Mouse (Mus musculus) fibroblast of lung, adult 2 months (primary cell): ENCODE data around the gene Suox.
"Not testable (repeated sequence)": the region's sequence is repeated elsewhere in the genome, so short reads cannot be mapped to it uniquely, and the experiment has no call there.

Experiments
- DNase-seq: peaks from one replicate; pipeline ENCODE4 v3.0.0-alpha.2; 2011; ENCODE audit warnings: low read depth

Gene Suox

DNA sequence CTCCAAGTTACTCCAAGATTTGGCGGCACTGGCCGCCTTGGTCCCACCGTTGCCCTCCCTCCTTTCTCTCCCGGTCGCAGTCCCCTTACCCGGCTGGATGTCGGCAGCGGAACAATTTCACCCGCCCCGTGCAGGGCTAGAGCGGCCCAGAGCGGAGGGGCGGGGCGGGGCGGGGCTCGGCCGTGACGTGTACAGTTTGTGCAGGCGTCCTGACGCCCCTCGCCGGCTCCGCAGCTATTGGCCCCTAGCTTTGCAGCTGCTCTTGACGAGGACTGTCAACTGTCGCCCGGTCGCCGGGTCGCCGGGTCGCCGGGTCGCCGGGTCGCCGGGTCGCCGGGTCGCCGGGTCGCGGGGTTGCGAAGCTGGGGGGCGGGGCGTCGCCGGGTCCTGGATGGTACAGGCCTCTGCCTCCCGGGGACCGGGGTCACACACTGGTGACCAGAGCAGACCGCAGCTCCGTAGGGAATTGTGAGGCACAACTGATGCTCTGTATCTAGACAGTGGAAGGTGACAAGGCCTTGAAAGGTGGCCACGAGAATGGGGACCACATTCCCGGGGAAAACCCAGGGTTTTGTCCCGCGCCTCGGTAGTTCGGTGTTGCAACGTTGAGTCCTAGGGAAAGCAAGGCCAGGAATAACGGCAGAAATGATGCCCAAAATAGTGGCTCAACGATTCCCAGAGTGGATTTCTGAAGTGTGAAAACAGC lies at the start of gene Suox:
Gene Suox (minus strand): TSS at position 311 of the 706 bp plus-strand sequence.
- DNase-seq: no peak

DNA sequence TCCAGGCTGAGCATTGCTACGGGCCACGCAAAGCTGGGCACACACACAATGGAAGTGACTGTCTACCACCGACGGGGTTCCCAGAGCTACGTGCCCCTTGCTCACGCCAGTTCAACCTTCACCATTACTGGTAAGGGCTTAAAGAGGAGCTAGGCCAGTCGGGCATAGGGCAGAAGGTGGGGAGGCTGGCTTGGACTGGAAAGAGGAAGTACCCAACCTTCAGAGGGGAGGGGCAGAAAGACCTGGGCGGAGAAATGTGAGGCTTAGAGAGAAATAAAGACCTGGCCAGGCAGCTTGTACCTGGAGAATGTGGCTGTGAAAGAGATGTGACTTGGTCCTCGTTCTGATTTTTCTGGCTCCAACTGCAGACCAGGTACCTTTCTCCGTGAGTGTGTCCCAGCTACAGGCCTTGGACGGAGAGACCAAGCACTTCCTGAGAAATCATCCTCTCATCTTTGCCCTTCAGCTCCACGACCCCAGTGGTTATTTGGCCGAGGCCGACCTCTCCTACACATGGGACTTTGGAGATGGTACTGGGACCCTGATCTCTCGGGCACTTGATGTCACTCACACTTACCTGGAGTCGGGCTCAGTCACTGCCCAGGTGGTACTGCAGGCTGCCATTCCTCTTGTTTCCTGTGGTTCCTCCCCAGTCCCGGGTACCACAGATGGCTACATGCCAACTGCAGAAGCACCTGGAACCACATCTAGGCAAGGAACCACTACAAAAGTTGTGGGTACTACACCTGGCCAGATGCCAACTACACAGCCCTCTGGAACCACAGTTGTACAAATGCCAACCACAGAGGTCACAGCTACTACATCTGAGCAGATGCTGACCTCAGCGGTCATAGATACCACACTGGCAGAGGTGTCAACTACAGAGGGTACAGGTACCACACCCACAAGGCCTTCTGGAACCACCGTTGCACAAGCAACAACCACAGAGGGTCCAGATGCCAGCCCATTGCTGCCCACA lies 42.0 kb upstream of the Suox start:
- no peak for DNase-seq

DNA sequence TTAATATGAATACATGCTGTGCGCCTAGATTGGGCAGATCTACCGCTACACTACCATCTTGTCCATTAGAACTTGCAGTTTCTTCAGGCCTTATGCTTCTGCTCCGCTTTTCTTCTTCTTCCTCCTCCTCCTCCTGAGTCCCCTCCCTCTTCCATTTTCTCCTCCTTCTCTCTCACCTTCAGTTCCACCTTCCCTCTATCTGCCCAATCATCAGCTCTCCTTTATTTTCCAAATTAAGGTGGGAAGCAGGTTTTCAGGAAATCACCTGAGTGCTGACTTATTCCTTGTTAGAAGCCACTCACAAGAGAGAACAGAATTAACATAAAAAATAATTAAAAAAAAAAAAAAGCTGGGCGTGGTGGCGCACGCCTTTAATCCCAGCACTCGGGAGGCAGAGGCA lies 37.4 kb upstream of the Suox start:
- not testable (repeated sequence) for DNase-seq

DNA sequence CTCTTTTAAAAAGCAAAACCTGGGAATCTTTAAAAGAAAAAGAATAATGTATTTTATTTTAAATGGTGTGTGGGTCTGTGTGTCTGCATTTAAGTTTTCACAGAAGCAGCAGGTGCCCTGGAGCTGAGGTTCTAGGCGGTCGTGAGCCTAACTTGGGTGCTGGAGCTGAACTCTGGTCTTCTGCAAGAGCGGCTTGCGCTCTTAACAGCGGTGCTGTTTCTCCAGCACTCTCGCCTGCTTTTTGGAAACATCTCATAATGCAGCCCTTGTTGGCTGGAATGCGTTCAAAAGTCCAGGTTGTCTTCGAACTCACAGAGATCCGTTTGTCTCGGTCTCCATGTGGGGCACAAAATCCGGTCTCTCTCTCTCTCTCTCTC lies 31.4 kb upstream of the Suox start:
- no peak for DNase-seq

DNA sequence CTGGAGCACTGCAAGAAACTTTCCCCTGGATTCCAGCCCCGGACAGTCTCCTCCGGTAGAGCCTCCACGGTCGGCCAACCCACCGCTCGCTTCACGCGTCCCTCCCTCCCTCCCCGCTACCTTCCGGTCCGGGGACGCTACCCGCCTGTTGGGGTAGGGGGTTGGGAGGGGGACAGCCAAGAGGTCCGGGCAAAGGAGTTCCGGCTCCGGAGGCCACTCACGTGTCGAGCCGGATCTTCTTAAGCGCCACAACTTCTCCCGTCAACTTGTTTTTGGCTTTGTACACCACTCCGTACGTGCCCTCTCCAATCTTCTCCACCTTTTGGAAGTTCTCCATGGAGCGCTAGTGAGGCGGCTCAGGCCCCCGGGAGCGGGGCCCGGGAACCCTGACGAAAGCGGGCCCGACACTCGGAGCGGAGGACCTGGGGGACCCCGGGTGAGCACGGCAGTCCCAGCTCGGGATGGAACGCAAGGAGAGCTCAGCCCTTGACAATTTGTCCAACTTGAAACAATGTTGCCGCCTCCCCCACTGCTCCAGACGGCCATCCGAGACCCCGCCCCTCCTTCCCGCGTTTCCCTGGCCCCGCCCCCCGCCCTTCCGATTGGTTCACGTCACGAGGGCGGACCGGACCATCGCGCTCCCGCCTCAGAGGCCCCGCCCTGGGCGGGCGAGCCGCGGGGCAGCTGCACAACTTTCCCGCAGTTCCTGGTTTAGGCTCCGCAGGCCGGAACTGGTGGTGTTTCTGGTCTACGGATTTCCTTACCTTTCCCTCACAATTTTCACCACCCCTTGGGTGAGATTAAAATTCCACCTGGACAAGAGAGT lies 30.8 kb upstream of the Suox start, which contains the start of gene Cdk2:
Gene Cdk2 (minus strand): TSS at position 541 of the 826 bp plus-strand sequence.
- peak; percentile 71 for DNase-seq

DNA sequence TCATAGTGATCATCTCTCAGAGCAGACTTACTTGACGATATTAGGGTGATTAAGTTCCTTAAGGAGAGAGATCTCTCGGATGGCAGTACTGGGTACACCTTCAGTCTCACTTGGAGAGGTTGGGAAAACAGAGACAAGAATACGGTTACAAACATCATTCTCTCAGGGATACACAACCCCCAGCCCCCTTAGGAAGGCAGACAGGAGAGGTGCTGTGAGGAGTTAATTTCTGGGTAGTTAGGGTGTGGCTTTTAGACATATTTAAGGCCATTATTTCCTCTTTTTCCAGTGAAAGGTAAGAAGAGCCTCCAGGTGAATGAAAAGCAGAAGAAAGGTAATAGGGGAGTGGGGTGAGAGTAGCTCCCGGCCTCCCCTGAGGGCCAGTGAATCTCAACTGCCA lies 30.0 kb upstream of the Suox start, which contains the start of gene Pmel:
Gene Pmel (plus strand): TSS at position 301 of the 400 bp plus-strand sequence.
- DNase-seq: no peak

DNA sequence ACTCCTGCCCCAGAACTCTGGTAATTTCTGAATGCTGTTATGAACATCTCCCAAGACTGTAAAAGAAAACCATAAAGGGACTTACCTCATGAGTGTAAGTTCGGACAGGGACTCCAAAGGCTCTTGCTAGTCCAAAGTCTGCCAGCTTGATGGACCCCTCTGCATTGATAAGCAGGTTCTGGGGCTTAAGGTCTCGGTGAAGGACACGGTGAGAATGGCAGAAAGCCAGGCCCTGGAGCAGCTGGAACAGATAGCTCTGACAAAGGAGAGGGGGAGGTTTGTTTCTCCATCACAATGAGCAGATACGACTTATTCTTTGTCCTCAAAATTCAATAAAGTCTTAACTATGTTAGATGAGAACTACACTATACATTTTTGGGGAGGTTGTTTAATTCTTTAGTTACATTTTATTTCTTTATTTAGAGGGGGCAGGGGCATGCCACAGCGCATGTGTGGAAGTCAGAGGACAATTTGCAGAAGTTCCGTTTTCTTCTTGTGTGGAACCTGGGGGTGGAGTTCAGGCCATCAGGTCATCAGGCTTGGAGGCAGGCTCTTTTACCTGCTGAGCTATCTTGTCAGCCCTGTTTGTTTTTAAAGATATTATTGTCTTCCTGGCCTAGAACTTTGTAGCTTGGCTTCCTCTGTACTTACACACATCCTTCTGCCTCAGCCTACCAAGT lies 28.6 kb upstream of the Suox start:
- DNase-seq: no peak

DNA sequence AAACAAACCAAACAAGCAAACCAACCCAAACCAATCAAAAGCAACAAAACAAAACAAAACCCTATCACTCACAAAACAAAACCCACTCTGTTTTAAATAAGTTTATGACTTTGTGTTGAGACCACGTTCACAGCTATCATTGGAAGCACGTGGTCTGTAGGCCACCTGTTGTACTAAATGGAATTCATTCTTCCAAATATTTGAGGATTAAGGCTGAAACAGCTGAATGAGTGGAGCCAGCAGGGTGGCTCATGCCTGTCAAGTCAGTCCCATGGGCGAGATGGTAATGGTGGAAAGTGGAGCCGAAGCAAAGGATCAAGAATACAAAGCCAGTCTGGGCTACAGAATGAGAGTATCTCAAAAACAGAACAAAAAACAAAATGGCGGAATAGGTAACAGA lies 26.8 kb upstream of the Suox start:
- DNase-seq: no peak

DNA sequence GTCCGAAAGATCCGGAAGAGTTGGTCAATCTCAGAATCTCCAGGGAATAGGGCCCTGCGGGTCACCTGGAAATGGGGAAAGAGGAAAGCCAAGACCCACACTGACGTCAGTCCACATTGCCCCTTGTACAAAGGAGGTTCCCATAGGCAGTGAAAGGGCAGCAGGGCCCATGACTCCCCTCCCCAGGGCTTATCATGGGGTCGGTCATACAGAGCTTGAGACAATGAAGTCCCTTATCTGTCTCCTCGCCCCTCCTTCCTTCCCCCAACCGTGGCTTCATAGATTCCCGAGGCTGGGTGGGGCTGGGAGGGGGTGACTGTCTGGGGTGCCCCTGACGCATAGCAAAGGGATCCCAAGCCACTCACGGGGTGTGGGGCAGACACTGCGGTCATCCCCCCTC lies 25.7 kb upstream of the Suox start:
- DNase-seq: no peak

DNA sequence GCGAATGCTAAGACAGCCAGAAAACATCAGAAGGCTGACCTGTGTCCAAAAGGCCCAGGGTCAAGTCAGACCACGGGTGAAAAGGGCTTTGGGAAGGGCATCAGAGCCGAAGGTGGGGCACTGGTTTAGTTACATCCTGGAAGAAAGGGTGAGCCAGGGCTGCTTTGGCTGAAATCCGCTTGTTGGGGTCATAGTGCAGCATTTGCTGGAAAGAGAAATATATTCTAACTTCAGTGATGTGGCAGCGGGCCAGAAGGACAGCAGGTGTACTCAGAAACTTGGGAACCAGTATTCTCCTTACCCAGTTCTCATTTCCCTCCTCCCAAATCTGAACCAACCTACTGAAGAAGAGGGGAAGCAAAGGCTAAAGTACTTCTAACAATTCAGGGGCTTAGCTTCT lies 25.1 kb upstream of the Suox start:
- DNase-seq: no peak

DNA sequence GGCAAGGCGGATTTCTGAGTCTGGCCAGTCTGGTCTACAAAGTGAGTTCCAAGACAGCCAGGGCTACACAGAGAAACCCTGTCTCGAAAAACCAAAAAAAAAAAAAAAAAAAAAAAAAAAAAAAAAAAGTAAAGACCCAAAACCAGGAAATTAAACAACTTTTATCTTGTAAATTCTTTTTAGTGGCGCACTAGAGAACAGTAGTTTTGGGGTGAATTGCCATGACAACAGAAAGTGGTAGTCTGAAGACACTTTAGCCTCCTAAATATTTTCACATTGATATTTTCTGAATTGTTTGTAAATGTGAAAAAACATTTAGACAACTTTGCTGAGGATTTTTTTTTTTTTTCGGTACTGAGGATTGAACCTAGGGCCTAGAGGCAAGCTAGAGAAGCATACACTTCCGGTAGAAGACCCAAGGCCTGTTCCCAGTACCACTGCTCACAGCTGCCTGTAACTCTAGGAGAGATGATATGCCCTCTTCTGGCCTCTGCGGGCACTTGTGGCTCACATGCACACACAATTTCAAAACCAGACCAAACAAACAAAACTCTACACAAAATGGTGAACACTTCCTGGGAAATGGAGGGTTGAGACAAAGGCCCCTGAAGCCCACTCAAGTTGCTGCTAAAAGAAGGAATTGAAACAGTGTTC lies 23.3 kb upstream of the Suox start:
- no peak for DNase-seq

DNA sequence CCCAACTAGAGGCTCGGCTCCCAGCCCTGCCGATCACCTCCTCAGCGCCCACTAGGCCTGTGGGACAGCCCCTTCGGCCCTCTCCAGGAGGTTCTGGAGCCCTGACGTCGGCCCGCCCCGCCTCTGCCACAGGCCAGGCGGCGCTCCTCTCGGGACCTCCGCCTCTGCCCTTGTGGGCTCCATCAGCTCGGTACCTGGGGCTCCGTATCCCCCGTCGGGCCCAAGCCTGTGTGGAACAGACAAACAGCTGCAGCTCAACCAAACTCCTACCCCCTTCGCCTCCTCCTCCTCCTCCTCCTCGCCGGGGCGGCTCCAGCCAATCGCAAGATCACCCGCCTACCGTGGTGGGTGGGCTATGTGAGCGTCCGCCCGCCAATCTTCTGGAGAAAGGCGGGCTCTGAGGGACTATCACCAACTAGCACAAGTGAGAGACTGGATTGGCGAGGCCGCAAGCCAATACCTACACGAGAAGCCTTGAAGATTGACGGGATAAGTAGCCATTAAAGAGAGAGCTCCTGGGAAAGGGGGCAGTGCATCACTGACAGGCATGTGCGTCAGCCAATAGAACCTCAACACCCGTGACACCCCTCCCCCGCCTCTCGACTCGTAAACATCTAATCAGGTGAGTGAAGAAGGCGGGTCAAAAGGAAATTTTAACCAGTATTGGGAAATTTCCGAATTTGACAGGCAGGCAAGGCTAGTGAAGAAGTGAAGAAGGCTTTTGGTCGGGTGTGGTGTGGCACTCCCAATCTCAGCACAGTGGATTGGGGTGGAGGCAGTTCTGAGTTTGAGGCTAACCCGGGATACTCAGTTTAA lies 22.3 kb upstream of the Suox start, which contains the start of gene Rab5b:
Gene Rab5b (minus strand): TSS at position 273 of the 816 bp plus-strand sequence.
- DNase-seq: peak; percentile 100

DNA sequence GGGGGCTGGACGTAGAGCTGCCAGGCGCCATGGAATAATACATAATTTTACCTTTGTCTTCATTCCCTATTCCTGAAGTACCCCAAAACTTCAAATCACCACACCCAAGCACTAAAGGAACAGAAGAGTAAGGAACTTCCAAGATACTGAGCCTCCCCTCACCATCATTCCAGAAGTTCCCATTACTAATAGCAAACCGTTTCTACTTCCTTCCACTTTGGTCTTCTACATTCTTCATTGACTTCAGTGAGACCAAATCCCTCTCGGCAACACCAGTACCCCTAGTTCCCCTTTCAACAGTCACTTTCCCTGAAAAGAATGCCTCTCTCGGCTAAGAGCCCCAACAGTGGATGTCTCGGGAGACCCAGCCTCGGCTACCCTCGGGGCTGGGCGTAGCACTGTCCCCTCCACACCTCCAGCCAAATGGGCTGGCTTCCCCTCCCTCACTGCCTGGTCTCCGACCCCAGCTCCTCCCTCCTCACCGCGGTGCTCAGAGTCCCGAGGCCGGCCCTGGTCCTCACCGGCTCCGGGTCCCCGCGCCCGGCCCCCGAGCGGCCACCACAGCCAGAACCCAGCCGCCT lies 21.6 kb upstream of the Suox start:
- peak; percentile 5 for DNase-seq

DNA sequence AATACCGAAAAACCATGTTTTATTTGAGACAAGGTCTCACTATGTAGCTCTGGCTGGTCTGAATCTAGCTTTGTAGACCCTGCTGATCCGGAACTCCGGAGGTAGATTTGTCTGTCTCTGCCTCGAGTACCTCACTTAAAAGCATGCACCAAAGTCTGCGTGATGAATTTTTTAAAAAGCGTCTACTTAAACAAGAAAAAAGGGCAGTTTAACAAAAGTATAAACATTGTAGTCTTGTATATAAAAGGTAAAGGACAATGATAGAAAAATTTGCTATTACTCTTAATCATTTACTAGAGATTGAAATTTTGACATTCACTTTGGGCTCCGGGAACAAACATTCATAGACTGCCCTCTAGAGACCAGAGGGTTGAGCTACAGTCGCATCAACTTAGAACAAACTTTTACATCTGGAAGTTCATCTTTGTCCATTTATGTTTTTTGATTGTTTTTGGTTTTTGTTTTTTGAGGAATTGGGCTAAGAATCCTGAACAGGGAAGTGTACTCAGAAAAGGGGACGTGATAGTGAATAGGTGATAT lies 666 bp upstream of the Suox start:
- DNase-seq: no peak

DNA sequence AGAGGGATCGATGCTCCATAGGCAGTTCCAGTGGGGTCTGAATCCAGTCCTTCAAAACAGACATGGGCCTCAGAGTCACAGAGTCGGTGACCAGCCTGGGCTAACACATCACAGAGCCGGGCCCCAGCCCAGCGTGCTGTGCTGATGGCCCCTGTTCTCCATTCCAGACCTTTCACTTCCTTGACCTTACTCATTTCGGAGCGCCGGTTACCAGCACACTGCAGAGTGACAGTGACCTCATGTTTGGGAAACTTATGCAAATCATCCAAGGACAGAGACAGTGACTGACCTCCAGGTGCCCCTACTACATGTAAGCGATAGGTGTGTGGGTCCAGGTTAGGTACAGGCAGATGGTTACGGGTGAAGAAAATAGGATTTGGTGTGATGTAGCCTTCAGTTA lies 2.7 kb downstream of the Suox start:
- no peak for DNase-seq

DNA sequence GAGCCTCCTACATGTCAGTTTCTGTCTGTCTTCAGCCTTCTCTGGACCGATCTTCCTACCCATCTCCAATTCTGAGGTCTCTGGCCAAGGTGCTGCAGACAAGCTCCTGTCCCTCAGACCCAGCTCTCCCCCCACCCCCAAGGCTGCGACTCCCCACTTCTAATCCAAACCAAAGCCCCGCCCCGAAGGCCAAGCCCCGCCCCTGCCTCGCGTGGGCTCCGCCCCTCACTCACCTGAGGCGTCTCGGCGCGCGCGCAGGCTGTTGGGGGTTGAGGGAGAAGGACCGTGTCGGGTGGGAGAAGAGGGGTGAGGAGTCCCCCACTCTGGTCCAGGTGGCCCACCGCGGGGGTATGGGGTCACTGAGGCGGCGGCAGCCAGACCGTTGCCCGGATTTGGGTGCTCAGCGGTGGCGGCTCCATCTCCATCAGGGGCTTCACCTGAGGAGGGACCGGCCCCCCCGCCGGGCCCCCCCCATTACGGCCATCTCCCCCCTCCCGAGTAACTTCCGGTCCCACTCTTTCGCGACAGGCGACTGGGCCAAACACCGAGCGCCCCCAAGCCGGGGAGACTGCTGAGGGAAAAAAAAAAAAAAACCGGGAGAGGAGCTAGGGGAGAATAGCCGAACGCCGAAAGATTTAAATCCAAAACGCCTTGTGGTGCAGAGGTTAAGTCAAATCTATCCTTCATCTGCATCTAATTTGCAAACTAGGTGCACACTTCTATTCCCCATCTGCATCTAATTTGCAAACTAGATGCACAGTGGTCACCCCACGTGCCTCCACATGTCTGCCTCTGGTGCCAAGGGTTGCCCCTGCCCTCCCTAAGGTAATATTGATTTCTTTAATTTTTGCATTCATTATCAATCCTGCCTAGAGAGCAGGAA lies 4.8 kb downstream of the Suox start:
- DNase-seq: no peak

DNA sequence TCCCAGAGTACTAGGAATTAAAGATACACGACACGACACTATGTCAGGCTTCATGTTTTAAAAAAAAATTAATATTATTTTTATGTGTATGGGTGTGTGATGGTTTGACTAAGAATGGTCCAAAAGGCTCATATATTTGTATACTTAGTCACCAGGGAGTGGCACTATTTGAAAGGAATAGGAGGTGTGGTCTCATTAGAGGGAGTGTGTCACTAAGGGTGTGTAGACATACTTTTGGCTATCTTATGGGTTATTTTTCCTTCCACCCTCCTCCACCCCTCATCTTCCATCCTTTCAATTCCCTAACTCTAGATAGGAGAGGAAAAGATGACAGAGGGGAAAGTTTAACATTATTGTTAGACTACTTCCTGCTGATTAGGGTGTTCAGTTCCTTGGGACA lies 8.1 kb downstream of the Suox start:
- no peak for DNase-seq

DNA sequence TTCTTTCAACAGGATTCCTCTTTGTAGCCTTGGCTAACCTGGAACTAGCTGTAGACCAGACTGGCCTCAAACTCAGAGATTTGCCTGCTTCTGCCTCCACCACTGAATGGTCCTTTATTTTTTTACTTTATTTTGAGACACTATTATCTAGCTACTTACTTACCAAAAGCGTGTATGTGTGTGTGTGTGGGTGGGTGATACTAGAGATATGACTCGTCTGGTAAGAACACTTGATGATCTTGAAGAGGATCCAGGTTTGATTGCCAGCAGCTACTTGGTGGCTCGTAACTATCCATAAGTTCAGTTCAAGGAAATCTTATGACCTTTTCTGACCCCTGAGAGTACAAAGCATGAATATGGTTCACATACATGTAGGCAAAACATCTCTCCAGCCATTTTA lies 8.6 kb downstream of the Suox start:
- no peak for DNase-seq
